Mouse (Mus musculus): ENCODE measurements at regions not wholly inside any gene's neighbourhood (a gene's known extent, or its start where the extent isn't known, plus 50 kb on each side); places are given as distances from the start of the nearest gene placed in this dataset.

DNA sequence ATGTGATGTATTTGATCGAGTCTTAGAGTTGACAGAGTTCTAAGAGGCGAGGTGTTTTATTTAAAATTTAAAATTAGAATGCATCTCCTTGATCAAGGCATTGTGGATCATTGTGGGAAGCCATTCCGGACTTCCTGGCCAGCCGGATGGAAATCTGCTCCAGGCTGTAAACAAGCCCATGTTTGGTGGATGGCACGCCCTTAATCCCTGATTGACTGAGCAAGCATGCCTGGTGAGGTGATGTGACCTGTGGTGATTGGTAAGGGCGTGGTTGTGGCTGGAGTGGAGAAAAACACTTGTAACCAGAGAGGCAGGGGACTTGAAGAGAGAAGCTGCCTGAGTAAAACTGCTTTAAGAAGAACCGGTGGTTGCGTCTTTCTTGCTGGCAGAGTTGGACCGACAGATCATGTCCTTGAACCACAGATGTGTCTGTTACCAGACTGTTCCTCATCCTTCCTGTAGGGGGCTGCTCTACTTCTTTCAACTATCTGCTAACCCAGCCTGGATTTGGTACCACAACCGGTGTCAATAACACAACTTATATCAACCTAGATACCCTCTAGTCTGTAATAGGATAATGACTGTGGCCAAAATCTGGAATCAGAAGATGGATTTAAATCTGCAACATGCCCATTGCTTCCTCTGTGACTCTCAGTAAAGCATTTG is 164.4 kb downstream of the Ifng start:
- no peak for TF ChIP-seq POLR2A (IDR thresholded peaks at IDR 0.05; ENCODE audit: low read depth, low read length)
- TF ChIP-seq CTCF (IDR thresholded peaks at IDR 0.05; ENCODE audit: extremely low read depth, insufficient read length, insufficient replicate concordance, low read depth, low read length): no peak
